Mouse (Mus musculus): ENCODE results near the gene Arhgef28.

Gene Arhgef28

GRCm38 (mm10) chr13:98183157-98183878 is 22.9 kb downstream of the Arhgef28 start:
- DNase-seq (ENCODE audit: low spot score in 2 of 2) = no peak

- DNase-seq (ENCODE audit: low spot score in 2 of 2) = no peak
These were observed 23.9 kb downstream of the Arhgef28 start for GRCm38 (mm10) chr13:98182330-98182729.

- no peak for DNase-seq (ENCODE audit: low spot score in 2 of 2)
These were observed 25.6 kb downstream of the Arhgef28 start for GRCm38 (mm10) chr13:98180636-98181035.

- DNase-seq (ENCODE audit: low spot score in 2 of 2) = no peak
These were observed 30.8 kb downstream of the Arhgef28 start for GRCm38 (mm10) chr13:98175323-98176007.

GRCm38 (mm10) chr13:98173008-98173407 is 33.2 kb downstream of the Arhgef28 start:
- no peak for DNase-seq (ENCODE audit: low spot score in 2 of 2)

GRCm38 (mm10) chr13:98172365-98172764 is 33.9 kb downstream of the Arhgef28 start:
- no peak for DNase-seq (ENCODE audit: low spot score in 2 of 2)

GRCm38 (mm10) chr13:98171706-98172105 is 34.5 kb downstream of the Arhgef28 start:
- no peak for DNase-seq (ENCODE audit: low spot score in 2 of 2)

- no peak for DNase-seq (ENCODE audit: low spot score in 2 of 2)
These were observed 35.0 kb downstream of the Arhgef28 start for GRCm38 (mm10) chr13:98171257-98171656.

- DNase-seq (ENCODE audit: low spot score in 2 of 2) = no peak
These were observed 41.4 kb downstream of the Arhgef28 start for GRCm38 (mm10) chr13:98164878-98165277.

GRCm38 (mm10) chr13:98161496-98161895 is 44.7 kb downstream of the Arhgef28 start:
- DNase-seq (ENCODE audit: low spot score in 2 of 2) = no peak

GRCm38 (mm10) chr13:98156656-98157055 is 49.6 kb downstream of the Arhgef28 start:
- DNase-seq (ENCODE audit: low spot score in 2 of 2) = no peak

- DNase-seq (ENCODE audit: low spot score in 2 of 2) = no peak
These were observed 53.5 kb downstream of the Arhgef28 start for GRCm38 (mm10) chr13:98152759-98153158.

- no peak for DNase-seq (ENCODE audit: low spot score in 2 of 2)
These were observed 58.7 kb downstream of the Arhgef28 start for GRCm38 (mm10) chr13:98147532-98147931.

GRCm38 (mm10) chr13:98146573-98147160 is 59.6 kb downstream of the Arhgef28 start:
- DNase-seq (ENCODE audit: low spot score in 2 of 2) = no peak

- DNase-seq (ENCODE audit: low spot score in 2 of 2) = no peak
These were observed 60.9 kb downstream of the Arhgef28 start for GRCm38 (mm10) chr13:98145310-98145709.

GRCm38 (mm10) chr13:98143000-98143399 is 63.2 kb downstream of the Arhgef28 start:
- no peak for DNase-seq (ENCODE audit: low spot score in 2 of 2)

- DNase-seq (ENCODE audit: low spot score in 2 of 2) = no peak
These were observed 65.6 kb downstream of the Arhgef28 start for GRCm38 (mm10) chr13:98140626-98141025.

GRCm38 (mm10) chr13:98138786-98139185 is 67.5 kb downstream of the Arhgef28 start:
- no peak for DNase-seq (ENCODE audit: low spot score in 2 of 2)

- DNase-seq (ENCODE audit: low spot score in 2 of 2) = no peak
These were observed 70.2 kb downstream of the Arhgef28 start for GRCm38 (mm10) chr13:98135890-98136555.

GRCm38 (mm10) chr13:98132951-98133350 is 73.3 kb downstream of the Arhgef28 start:
- no peak for DNase-seq (ENCODE audit: low spot score in 2 of 2)

- no peak for DNase-seq (ENCODE audit: low spot score in 2 of 2)
These were observed 74.0 kb downstream of the Arhgef28 start for GRCm38 (mm10) chr13:98132264-98132663.

GRCm38 (mm10) chr13:98125666-98126065 is 80.6 kb downstream of the Arhgef28 start:
- no peak for DNase-seq (ENCODE audit: low spot score in 2 of 2)

Data from spleen, postnatal 10 days (tissue).